Mouse (Mus musculus) brown adipose tissue, adult 24 weeks (tissue): ENCODE measurements around the gene Lars2. TPM values are rescaled to one million over a fixed set of nuclear protein-coding genes. Genes with fewer than 3 reads are reported as not detected.

Experiments used
- H3K27ac ChIP-seq: fragments of 200-500 bp; replicated peaks from 2 replicates; pipeline ENCODE4 v1.5.1; 2012; ENCODE audit warnings: low read depth, mild to moderate bottlenecking, low read length
- H3K4me1 ChIP-seq: fragments of 200-500 bp; 2 replicates; pipeline ENCODE4 v1.6.1; 2012; ENCODE audit warnings: low read length, mixed read lengths; ENCODE audit not compliant: control insufficient read depth, insufficient read depth, insufficient read length
- H3K4me3 ChIP-seq: fragments of 200-500 bp; 2 replicates; pipeline ENCODE4 v1.5.1; 2012; ENCODE audit warnings: low read depth, mild to moderate bottlenecking, low read length, moderate library complexity; ENCODE audit not compliant: insufficient read depth
- polyA plus RNA-seq: library from polyadenylated mRNA; stranded (reverse); fragments of >200 nt; gene quantifications from 2 replicates; pipeline ENCODE4 v1.2.4, GENCODE M21; 2012; ENCODE audit not compliant: missing spikeins, insufficient read depth, insufficient read length

Gene Lars2
- polyA plus RNA-seq, 1 experiment = 7,225 TPM

- Histone ChIP-seq H3K4me3 (peak overlapping the region; percentile 89), H3K4me1 (peaks cover 36% of the 10 kb centered on the region), H3K27ac (peak overlapping the region; percentile 75)
Measured at GRCm38 (mm10) chr9:123479196-123479669, 112.5 kb downstream of the Lars2 start.

- 0 out of 2 replicates have a peak overlapping the region, but pooled peaks have one; percentile 27 for H3K27ac ChIP-seq
- peaks cover 36% of the 10 kb centered on the region for H3K4me1 ChIP-seq
- peak overlapping the region; percentile 89 for H3K4me3 ChIP-seq
Measured at GRCm38 (mm10) chr9:123479876-123480252, 113.1 kb downstream of the Lars2 start.

GRCm38 (mm10) chr9:123480253-123480921 is 113.7 kb downstream of the Lars2 start:
- H3K27ac ChIP-seq = peak overlapping the region; percentile 27; the same call in 1 of the 2 replicates
- H3K4me1 ChIP-seq = peaks cover 36% of the 10 kb centered on the region
- peak overlapping the region; percentile 89 for H3K4me3 ChIP-seq

GRCm38 (mm10) chr9:123481136-123481535 is 114.4 kb downstream of the Lars2 start:
- Histone ChIP-seq H3K4me3 (peak overlapping the region; percentile 89), H3K4me1 (peaks cover 39% of the 10 kb centered on the region), H3K27ac (no peak overlapping the region)

- Histone ChIP-seq H3K27ac (no peak overlapping the region), H3K4me1 (peaks cover 44% of the 10 kb centered on the region), H3K4me3 (no peak overlapping the region)
Measured at GRCm38 (mm10) chr9:123483598-123483997, 116.9 kb downstream of the Lars2 start.

GRCm38 (mm10) chr9:123484830-123485229 is 118.1 kb downstream of the Lars2 start:
- Histone ChIP-seq H3K4me1 (peaks cover 45% of the 10 kb centered on the region), H3K27ac (no peak overlapping the region), H3K4me3 (no peak overlapping the region)

GRCm38 (mm10) chr9:123485561-123485960 is 118.8 kb downstream of the Lars2 start:
- Histone ChIP-seq H3K4me3 (no peak overlapping the region), H3K27ac (no peak overlapping the region), H3K4me1 (peaks cover 43% of the 10 kb centered on the region)

- no peak overlapping the region for H3K27ac ChIP-seq
- peaks cover 45% of the 10 kb centered on the region for H3K4me1 ChIP-seq
- no peak overlapping the region for H3K4me3 ChIP-seq
Measured at GRCm38 (mm10) chr9:123486635-123487034, 119.9 kb downstream of the Lars2 start.

GRCm38 (mm10) chr9:123489073-123489472 is 122.3 kb downstream of the Lars2 start:
- Histone ChIP-seq H3K4me3 (no peak overlapping the region), H3K4me1 (peaks cover 44% of the 10 kb centered on the region), H3K27ac (no peak overlapping the region; the same call in 1 of the 2 replicates)

- Histone ChIP-seq H3K4me3 (no peak overlapping the region), H3K27ac (peak overlapping the region; percentile 62; the same call in 1 of the 2 replicates), H3K4me1 (peaks cover 42% of the 10 kb centered on the region)
Measured at GRCm38 (mm10) chr9:123489727-123490343, 123.1 kb downstream of the Lars2 start.

GRCm38 (mm10) chr9:123490930-123491329 is 124.2 kb downstream of the Lars2 start:
- peak overlapping the region; percentile 71 for H3K27ac ChIP-seq
- peaks cover 38% of the 10 kb centered on the region for H3K4me1 ChIP-seq

GRCm38 (mm10) chr9:123491917-123492585 is 125.3 kb downstream of the Lars2 start:
- H3K27ac ChIP-seq = 0 out of 2 replicates have a peak overlapping the region, but pooled peaks have one; percentile 0
- no peak overlapping the region for H3K4me3 ChIP-seq
- H3K4me1 ChIP-seq = peaks cover 34% of the 10 kb centered on the region

More at GRCm38 (mm10) chr9:123490930-123491329, 124.2 kb downstream of the Lars2 start:
- H3K4me3 ChIP-seq = no peak overlapping the region

GRCm38 (mm10) chr9:123496665-123497064 is 129.9 kb downstream of the Lars2 start:
- H3K4me3 ChIP-seq = no peak overlapping the region
- H3K27ac ChIP-seq = no peak overlapping the region
- peaks cover 15% of the 10 kb centered on the region for H3K4me1 ChIP-seq

- Histone ChIP-seq H3K4me3 (no peak overlapping the region), H3K27ac (no peak overlapping the region), H3K4me1 (0 out of 2 replicates have a peak, but pooled peaks cover 5% of the 10 kb centered on the region)
Measured at GRCm38 (mm10) chr9:123497906-123498305, 131.2 kb downstream of the Lars2 start.

GRCm38 (mm10) chr9:123500480-123500879 is 133.8 kb downstream of the Lars2 start:
- Histone ChIP-seq H3K27ac (no peak overlapping the region), H3K4me3 (no peak overlapping the region), H3K4me1 (0 out of 2 replicates have a peak, but pooled peaks cover 5% of the 10 kb centered on the region)
